Mouse (Mus musculus) thymus, postnatal 36 days (tissue): ENCODE results near the gene Ano4.
"Not testable (repeated sequence)": the region's sequence is repeated elsewhere in the genome, so short reads cannot be mapped to it uniquely, and the experiment has no call there.

Experiments
- DNase-seq, 2 experiments: peaks; one replicate each; pipeline ENCODE4 v3.0.0; 2022; ENCODE audit warnings: mixed read lengths in 2 of 2

The Ano4 gene

DNA sequence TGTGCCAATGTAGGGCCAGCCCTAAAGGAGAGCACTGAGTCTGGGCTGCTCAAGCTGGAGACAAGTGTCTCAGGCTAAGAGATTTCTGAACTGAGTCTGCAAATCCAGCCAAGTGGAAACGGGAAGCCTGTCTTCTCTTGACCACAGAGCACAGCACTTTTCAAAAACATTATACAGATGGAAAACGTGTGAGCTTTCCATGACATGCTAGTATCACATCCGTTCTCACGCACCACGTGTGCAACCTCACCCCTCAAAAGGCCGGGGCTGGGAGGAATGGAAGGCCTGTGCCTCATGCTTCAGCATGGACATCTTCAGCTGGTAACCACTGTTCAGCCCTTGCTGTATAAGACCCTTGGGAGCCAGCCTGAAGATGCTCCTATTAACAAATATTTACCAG, 230.2 kb downstream of the Ano4 start:
- no peak for DNase-seq

DNA sequence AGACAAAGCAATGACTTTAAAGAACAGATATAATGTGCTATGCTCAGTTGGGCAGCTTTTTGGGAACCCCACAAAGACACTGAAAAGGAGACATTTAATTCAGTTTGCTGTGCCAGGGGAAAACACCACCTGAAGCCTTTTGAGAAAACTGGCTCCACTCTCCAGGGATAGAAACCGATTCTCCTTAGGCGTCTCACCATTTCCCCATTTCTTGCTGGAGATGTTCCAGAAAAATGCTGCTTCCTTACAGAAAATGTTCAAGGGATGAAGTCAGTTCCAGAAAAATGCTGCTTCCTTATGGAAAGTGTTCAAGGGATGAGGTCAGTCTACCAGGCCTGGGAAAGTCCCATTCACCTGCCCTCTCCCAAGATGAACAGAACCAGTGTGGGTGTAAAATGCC, 233.1 kb downstream of the Ano4 start:
- no peak for DNase-seq

DNA sequence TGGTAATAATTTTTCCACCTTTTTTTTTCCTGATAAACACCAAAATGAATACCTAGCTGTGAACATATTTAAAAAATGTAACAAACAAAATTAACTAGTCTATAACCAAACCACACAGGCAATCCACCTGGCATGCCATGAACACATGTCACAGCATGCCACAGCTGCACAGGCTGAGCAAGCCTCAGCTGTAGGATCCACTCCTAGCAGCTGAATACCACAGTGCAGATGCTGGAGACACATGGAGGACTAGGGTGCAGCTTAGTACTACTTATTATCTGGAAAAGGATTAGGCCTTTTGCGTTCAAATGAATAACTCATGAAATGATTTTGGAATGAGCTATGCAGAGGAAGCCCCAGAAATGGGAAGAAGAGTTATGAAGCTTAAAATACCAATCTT, 233.6 kb downstream of the Ano4 start:
- no peak for DNase-seq

DNA sequence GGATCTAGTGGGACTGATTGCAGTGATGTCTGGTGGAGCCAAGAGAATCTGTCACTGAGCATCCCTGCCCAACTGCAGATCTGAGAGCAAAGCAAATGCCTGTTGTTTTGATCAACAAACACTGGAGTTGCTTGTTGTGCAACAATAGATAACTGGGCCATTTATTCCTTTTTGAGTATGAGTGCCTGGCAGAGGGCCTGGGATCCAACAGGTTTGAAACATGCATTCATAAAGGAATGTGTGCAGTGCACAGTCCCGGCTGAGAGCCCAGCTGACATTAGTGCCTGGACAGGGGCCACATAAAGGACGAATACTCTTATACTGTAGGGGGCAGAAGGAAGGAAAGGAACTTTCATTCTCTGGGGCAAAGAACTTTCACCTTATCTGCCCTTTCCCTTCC, 241.0 kb downstream of the Ano4 start:
- DNase-seq = no peak

DNA sequence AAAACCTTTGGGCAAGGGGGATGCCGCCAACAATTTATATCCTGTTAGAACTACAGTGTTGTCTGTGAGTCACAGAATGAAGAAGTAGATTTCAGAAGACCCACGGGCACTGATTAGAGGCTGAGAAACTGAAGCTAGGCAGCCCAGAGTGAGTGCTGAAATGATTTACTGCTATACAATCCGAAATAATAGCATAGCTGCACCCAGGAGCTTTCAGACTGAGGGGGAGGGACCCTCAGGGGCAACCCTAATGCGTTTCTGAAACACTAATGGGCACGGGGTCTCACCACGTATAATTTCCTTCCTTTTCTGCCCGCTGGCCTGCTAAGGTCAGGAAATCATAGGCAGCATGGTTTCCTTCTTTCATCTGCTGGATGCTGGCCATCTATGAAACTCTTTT, 242.5 kb downstream of the Ano4 start:
- no peak for DNase-seq

DNA sequence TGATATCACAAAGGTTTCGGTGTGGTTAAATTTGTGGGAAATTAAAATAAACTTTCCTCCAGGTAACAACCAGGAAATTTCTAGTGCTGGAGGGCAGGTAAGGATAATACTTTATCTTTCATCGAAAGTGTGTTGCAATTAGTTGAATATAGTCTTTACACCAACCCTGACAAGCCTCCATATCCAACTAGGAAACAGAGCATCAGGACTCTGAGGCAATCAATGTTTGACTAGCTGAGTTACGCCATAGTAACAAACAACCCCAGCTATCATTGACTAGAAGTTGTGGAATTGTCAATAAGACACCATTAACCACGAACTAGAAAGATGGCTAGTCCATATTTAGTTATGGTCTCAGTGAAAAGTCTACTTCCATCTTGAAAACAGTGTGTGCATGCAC, 246.4 kb downstream of the Ano4 start:
- no peak for DNase-seq

DNA sequence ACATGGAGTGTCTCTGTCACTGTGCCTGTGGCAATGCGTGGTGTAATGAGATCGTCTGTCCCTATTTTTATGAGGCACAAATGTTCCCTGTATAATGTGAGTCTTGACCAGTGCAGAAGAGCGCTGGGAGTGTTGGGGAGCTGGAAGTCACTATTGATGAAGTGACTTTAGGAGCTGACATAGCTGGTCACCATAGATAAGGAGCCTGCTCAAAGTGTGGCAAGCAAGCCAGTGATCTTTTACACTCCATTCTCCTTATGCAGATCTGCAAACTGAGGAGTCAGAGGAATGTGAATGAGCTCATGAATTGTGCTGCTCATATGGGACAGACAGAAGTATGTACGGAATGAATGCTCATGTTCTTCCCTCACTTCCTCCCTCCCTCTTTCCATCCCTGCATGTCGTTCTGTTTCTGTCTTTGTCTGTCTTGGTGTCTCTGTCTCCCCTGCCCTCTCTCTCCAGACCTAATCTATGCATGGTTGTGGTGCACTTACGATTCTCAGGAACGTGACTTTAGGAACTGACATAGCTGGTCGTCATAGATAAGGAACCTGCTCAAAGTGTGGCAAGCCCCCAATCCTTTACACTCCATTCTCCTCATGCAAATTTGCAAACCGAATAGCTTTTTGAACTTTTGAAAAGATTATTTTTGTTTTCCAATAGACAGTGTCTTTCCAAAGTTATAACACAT, 252.1 kb downstream of the Ano4 start:
- no peak for DNase-seq

DNA sequence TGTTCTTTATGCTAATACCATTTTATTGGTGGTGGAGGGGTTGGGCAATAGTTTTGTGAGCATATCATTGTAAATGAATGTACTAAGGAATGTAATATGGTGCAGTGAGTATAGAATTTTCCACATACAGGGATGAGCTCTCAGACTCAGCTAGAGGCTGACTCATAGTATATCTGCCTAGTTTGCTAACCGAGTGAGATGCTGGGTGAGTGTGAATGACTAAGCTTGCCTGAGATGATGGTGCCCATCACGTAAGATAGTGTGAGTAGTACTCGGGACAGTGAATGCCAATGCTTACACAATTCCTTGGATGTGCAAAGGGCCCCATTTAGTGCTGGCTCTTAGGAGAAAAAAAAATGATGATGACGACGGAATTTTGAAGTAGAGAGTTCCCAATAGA, 267.1 kb downstream of the Ano4 start:
- no peak for DNase-seq

DNA sequence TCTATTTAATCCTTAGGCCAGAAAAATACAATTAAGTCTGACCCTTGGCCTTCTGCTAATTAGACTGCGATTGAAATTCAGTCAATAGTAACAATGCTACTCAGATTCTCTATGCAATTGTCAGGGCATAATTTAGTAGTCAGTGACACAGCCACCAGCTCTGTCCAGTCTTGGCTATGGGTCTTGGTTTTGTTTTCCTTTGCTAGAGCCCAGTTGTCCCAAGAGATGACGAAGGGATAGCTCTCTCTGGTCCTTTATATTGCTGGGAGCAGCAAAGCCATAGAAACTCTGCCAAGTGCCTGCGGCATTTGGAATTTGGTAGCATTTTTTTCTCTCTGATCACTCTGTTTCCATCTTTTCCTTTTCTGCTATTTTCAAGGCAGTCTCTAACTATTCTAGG, 288.7 kb downstream of the Ano4 start:
- DNase-seq = no peak

DNA sequence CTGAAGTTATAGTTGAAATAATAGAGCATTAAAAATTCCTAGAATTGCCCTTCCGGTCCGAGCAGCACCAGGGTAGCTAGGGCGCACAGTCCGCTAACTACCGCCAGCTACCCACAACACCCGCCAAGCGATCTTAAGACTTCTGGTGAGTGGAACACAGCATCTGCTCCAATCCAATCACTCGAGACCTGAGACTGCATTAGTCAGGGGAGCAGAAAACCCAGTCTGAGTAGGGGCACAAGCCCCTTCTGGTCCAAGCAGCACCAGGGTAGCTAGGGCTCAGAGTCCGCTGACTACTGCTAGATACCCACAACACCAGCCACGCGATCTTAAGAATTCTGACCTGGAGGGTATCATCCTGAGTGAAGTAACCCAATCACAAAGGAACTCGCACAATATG, 299.6 kb downstream of the Ano4 start:
- DNase-seq = not testable (repeated sequence)

DNA sequence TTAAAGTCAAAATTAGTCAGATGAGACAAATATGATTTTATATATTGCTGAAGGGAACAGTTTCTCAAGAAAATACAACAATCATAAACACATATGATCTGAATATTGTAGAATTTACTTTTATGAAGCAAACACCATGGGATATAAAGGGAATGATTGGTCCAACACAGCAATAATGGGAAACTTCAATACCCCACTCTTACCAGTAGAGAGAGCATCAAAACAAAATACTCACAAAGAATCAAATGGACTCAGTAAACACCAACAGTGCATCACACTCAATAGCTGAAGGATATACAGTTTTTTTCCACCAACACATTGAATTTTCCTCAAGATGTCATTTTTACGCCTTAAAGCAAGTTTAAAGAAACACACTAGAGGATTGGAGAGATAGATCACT, 300.4 kb downstream of the Ano4 start:
- no peak for DNase-seq

DNA sequence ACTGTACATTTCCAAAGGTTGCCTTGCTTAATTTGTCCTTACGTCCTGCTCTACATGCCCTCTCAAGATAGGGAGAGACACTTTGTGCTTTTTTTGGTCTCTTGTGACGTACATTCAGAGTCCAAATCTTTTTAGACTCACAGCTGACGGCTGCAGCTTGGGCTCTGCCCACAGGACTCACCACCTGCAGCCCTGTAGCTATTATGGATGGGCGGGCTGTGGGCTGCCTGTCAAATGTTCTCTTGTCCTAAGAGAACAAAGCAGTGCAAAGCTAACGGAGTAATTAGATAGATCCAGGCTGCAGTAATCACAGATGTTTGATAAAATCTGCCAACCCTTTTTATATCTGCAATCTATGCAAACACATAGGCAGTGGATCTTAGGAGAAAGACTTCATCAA, 325.6 kb downstream of the Ano4 start:
- no peak for DNase-seq

DNA sequence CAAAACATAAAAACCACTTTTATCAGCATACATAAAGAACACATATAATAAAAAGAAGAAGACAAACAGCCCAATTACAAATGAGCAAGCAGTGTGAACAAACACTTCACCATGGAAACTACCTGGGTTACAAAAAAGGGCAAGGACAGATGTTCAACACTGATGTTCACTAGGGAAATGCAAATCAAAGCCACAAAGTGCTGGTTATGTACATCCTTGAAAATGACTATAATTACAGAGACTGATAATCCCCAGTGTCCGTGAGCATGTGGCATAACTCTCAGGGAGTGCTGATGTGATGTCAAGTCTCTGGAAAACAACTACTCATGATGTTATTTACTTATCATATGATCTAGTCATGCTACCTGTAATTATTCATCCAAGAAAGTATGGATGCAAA, 336.3 kb downstream of the Ano4 start:
- no peak for DNase-seq

DNA sequence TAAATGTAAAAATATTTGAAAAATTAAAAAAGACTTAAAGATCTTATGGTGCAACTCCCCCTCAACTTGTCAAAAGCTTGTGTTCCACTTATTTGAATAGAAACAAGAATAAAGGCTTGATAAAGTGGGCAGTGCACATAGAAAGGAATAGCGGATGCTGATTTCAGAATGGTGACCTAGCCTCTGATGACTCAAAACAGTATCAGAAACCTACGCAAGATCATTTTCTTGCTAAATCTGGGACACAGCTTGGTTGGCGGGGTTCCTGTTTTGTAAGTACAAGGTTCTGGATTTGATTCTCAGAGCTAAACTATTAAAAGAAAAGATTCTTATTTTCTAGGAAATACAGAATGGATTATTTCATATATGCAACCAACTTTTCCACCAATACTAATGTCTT, 340.0 kb downstream of the Ano4 start:
- no peak for DNase-seq

DNA sequence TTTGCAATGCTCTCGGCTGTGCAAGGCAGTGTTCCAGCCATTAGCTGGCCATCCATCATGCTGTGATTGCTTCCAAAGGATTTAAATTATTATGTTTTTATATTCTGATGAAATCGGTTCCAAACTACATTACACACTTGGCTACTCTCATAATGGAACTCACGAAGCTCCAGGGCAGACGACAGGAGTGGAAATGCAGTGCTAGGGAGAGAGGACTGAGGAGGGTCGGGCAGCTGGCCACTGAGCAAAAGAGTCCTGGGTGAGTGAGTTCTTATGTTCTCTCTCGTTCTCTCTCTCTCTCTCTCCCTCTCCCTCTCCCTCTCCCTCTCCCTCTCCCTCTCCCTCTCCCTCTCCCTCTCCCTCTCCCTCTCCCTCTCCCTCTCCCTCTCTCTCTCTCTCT, 357.6 kb downstream of the Ano4 start:
- DNase-seq = no peak

DNA sequence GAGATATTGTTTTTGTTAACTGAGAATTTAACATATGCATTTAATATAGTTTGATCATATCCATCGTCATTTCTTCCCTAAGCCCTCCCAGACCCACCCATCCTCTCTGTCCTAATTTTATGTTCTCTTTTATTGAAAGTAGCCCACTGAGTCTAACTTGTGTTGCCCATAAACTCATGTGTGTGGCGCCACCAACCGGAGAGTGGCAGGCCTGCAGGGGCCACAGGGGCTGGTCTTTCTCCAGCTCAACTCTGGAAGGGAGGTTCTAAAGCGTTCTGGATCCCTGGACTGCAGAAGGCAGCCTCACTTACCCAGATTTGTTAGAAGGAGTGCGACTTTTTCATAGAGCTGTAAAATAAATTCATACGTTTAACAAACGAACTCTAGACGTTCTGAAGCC, 361.1 kb downstream of the Ano4 start:
- no peak for DNase-seq

DNA sequence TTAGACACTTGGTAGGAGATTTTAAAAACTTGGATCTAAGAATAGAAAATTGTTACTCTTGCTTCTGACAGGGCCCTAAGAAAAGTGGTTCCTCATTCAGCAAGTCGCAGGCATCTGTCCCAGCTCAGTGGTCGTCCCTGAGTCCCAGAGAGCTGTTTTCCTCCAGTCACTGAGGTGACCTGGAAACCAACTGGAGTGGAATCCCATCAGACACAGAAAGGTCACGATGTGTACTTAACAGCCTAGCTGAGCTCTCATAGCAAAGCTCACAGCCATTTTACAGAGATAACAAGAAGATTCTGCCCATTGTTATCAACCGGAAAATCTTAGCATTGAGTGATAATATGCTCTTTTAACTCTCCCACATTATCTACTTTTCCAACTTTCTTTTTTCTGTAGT, 365.1 kb downstream of the Ano4 start:
- no peak for DNase-seq

DNA sequence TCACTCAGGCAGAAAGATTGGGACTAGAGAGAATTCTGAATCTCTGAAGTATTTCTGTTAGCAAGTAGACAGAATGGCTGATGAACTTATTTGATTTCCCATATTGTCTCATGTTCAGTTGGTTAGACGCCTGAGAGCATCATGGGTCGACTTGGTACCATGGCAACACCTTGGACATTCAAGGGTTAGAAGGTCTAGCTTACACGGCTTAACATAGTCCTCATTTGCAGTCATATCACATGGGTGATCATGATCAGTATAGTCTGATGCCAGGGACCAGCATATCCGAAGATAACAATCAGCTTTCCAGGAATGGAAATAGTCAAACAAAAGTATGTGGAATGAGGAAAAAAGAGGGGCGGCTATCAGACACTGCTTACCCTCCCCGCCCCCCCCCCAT, 365.6 kb downstream of the Ano4 start:
- DNase-seq = no peak

DNA sequence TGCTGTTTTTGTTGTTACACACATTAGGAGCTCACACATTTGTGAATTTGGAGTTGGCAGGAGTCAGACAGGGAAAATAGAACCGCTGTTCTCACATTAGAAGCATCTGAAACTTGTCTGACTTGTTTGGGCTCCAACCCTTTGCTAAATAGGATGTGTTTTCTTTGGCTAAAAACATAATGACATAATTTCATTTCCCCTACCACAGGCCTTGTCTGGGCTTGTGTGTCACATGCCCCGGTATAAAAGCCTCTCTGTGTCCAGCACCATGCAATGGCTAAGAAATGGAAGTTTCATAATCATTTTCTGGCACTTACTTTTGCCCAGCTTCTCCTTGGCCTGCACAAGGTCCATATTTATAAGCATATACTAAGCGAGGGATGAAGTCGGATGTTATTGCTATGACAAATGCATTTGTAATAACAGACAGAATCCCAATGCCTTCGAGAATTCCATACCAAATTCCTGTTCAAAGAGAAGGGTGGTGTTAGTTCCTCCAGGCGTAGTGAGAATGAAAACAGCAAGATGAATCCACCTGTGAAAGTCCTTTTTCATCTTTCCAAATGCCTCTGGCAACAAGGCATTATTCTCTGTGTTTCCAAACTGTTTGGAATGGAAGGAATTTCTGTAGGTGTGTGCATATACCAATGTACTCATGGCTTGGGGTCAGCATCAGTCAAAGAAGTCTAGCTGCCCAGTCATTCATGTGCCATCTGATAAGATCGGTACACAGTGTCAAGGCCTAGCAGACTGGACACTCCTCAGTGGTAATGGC, 373.4 kb downstream of the Ano4 start:
- DNase-seq = no peak

DNA sequence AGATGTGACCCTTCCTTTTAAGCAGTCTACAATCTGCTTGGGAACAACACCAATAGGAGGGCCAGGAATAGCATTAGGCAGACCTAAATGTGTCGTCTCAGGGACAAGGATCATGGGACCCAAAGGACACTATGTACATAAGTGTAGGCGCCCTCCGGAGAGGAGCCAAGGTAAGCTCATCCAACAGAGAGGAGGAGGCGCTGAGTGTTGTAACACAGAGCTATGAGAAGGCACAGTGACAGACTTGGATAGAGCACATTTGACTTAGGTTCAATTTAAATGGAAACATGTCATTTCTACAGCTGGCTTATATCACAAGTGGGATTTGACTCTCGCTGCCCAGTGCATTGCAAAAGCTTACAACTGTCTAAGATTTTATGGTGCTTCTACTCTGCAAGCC, 376.0 kb downstream of the Ano4 start:
- DNase-seq = no peak

DNA sequence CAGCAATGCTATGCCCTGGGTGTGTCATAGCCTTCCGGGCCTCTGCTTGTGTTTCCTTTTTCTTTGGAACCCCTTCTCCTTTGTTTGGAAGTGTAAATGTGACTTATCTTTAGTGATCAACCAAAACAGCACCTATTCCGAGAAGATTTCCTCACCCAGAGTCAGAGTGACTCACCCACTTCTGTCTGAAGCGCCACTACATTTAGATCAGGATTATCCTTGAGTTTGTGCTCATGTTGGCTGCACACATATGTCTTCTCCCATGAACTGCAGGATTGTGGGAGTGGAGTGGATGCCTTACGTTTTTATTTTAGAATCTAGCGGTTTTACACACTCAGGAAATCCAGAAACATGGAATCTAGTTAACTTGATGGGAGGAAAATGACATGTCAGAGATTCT, 383.8 kb downstream of the Ano4 start:
- DNase-seq = no peak

DNA sequence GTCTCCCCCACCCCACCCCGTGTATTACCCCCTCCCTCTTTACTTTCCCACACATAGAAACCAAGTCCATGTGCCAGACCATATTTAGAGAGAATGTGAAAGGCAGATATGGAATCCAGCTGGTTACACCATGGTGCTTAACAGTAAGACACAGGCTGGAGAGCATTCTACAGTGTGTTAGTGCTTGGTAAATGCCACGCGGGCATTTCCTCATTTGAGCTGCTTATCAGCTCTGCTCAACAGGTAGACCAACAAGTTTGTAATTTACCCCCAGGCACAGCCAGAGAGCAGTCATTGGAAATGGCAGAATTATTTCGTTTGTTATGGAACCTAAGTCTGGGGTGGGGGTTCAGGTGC, 394.3 kb downstream of the Ano4 start:
- no peak for DNase-seq

DNA sequence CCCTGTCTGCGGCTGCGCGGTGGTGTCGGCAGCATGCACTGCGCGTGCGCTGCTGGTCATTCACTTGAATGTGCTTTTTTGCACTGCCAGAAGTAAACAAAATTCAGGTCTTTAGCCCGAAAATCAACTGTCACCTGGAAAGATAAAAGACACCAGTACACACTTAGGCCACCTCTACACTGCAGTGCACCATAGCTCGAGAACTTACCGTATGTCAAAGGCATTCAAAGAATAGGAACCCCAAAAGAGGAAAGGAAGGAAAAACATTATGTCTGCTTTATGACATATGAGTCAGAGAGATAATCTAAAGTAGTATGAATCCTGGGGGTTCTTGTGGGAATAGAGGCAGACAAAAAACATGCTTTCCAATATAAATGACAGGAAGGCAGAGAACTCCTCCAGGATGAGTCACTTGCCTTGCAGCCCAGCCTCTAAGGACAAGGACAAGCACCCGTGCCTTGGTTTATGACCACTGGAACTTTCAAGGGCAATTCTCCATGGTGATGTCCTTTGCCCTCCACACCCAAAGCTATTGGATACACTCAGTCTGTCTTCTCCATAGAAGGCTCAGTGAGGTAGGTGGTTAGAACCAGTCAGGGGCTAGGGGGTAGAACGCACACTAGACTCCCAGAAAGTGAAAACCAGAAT, 394.8 kb downstream of the Ano4 start:
- DNase-seq = no peak
